In the genomic region with DNA sequence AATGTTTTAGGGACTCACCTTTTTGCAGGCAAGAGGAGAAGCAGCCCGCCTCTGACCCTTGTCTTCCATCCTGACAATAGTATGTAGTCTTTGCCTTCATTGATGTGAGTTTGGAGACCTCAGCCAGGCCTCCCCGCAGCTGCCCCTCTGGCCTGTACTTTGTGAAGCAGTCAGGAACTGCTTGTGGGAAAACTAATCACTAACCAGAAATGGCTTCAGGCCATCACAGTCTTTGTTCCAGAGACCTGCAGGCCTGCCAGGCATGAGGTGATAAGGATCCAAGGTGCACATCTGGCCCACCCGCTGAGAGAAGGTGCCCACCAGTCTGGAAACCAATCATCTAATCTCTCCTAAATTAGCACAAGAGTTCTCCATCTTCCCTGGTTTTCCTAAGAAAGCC, we compare ENCODE assay signal across 25 mouse cellular contexts. TPM values are rescaled to one million over a fixed set of nuclear protein-coding genes. Genes with fewer than 3 reads are reported as not detected.
DNase-seq lines count a peak whose midpoint lies in the region; ATAC-seq and TF ChIP-seq lines count a peak whose summit lies in the region.
"Had no signal": no experiment of that assay in that cellular context is flagged by ENCODE, and none has a peak within 500 bp of the region (broad histone marks: within the 10 kb centered on the region; RNA-seq: fewer than 3 reads in every experiment).

No protein-coding gene starts in this region.

- no peak for ATAC-seq in kidney, embryonic 14.5 days (ENCODE audit: low FRiP score, low TSS enrichment)
- ATAC-seq in liver, embryonic 14.5 days (ENCODE audit: insufficient read depth) = no peak
- ATAC-seq: forebrain, embryonic 14.5 days; Patski had no signal

- no peak for TF ChIP-seq CTCF in liver, embryonic 14.5 days (IDR thresholded peaks at IDR 0.05; ENCODE audit: low read depth)

- H3K4me3 ChIP-seq in kidney, embryonic 14.5 days (ENCODE audit: low read length) = no peak overlapping the region
- H3K4me3 ChIP-seq in liver, embryonic 14.5 days (ENCODE audit: insufficient read depth in 1 of 2, low read depth in 2 of 2, low read length in 2 of 2) = no peak overlapping the region
- H3K4me3 ChIP-seq: embryonic facial prominence, embryonic 15.5 days; hindbrain, embryonic 12.5 days; limb, embryonic 13.5 days; neural tube, embryonic 15.5 days; stomach, embryonic 15.5 days had no signal

- no peak overlapping the region for H3K9ac ChIP-seq in kidney, embryonic 14.5 days (ENCODE audit: low read depth, low read length)
- H3K9ac ChIP-seq in liver, embryonic 14.5 days (replicated peaks) = peak overlapping the region; percentile 16; the same call in 1 of the 2 replicates
- H3K9ac ChIP-seq: embryonic facial prominence, embryonic 15.5 days; hindbrain, embryonic 12.5 days; limb, embryonic 13.5 days; lung, embryonic 14.5 days; neural tube, embryonic 15.5 days; stomach, embryonic 15.5 days had no signal

- DNase-seq in kidney, adult 18-20 months = peak; percentile 36
- peak; percentile 40 to 68 for DNase-seq in kidney, adult 8-10 months
- DNase-seq in kidney, postnatal 14 days = peak; percentile 32
- DNase-seq in liver, embryonic 14.5 days (ENCODE audit: low read depth in 3 of 3, low spot score in 3 of 3) = no peak
- DNase-seq in urinary bladder, postnatal 14 days (ENCODE audit: low spot score) = no peak
- no peak for DNase-seq in c-Kit-positive CD71-positive TER-119-positive erythroid progenitor cells, embryonic 14.5 days (ENCODE audit: low spot score)
- DNase-seq: adrenal gland, adult 8-10 months; gastrocnemius, postnatal 10 days; layer of hippocampus, adult 9-11 months; lung, postnatal 36 days; right cerebral cortex, adult 18-20 months; right cerebral cortex, postnatal 4 days; thymus, adult 18-20 months had no signal

- TF ChIP-seq EP300 in liver, embryonic 14.5 days (IDR thresholded peaks at IDR 0.05; ENCODE audit: low read depth) = no peak

- H3K36me3 ChIP-seq in kidney, embryonic 14.5 days (ENCODE audit: control insufficient read depth, insufficient read depth, low read length) = no peaks in the 10 kb centered on the region
- no peaks in the 10 kb centered on the region for H3K36me3 ChIP-seq in liver, embryonic 14.5 days (replicated peaks; ENCODE audit: control insufficient read depth, insufficient read depth, low read depth)
- H3K36me3 ChIP-seq: embryonic facial prominence, embryonic 15.5 days; G1E; hindbrain, embryonic 12.5 days; limb, embryonic 13.5 days; neural tube, embryonic 15.5 days; stomach, embryonic 15.5 days had no signal

- H3K27ac ChIP-seq in kidney, embryonic 14.5 days (ENCODE audit: low read depth, low read length) = no peak overlapping the region
- H3K27ac ChIP-seq in liver, embryonic 14.5 days = no peak overlapping the region
- H3K27ac ChIP-seq: embryonic facial prominence, embryonic 15.5 days; hindbrain, embryonic 12.5 days; kidney, postnatal 0 days; limb, embryonic 13.5 days; neural tube, embryonic 15.5 days; stomach, embryonic 15.5 days had no signal

- H3K4me2 ChIP-seq in kidney, embryonic 14.5 days (replicated peaks; ENCODE audit: low read depth, low read length) = no peak overlapping the region
- no peak overlapping the region; the same call in 1 of the 2 replicates for H3K4me2 ChIP-seq in liver, embryonic 14.5 days (ENCODE audit: low read depth)
- H3K4me2 ChIP-seq: embryonic facial prominence, embryonic 15.5 days; hindbrain, embryonic 12.5 days; limb, embryonic 13.5 days; lung, embryonic 14.5 days; neural tube, embryonic 15.5 days; stomach, embryonic 15.5 days had no signal

- no peaks in the 10 kb centered on the region for H3K9me3 ChIP-seq in kidney, embryonic 14.5 days (ENCODE audit: control insufficient read depth, low read length)
- H3K9me3 ChIP-seq in liver, embryonic 14.5 days (ENCODE audit: control insufficient read depth, low read length) = no peaks in the 10 kb centered on the region
- H3K9me3 ChIP-seq: embryonic facial prominence, embryonic 15.5 days; G1E; hindbrain, embryonic 12.5 days; limb, embryonic 13.5 days; neural tube, embryonic 15.5 days; stomach, embryonic 15.5 days had no signal

- H3K27me3 ChIP-seq in kidney, embryonic 14.5 days (ENCODE audit: control insufficient read depth, insufficient read depth, low read length) = no peaks in the 10 kb centered on the region
- no peaks in the 10 kb centered on the region for H3K27me3 ChIP-seq in liver, embryonic 14.5 days (ENCODE audit: control insufficient read depth, insufficient read depth, low read length)
- H3K27me3 ChIP-seq: CH12.LX; embryonic facial prominence, embryonic 15.5 days; hindbrain, embryonic 12.5 days; limb, embryonic 13.5 days; neural tube, embryonic 15.5 days; Patski; stomach, embryonic 15.5 days had no signal

- H3K4me1 ChIP-seq in kidney, embryonic 14.5 days (ENCODE audit: control insufficient read depth, insufficient read depth, low read length) = peaks cover 4% of the 10 kb centered on the region; the same call in 1 of the 2 replicates
- H3K4me1 ChIP-seq in liver, embryonic 14.5 days (replicated peaks; ENCODE audit: control insufficient read depth in 2 of 2, insufficient read depth in 2 of 2, low read length in 1 of 2) = peaks cover 0 to 13% of the 10 kb centered on the region in 2 experiments; a peak in 3 of 4 replicates
- H3K4me1 ChIP-seq: embryonic facial prominence, embryonic 15.5 days; hindbrain, embryonic 12.5 days; limb, embryonic 13.5 days; neural tube, embryonic 15.5 days had no signal

- 63% methylated on average over 3 of the region's 3 CpGs for WGBS in kidney, embryonic 14.5 days
- 54% methylated on average over 3 of the region's 3 CpGs for WGBS in liver, embryonic 14.5 days (ENCODE audit: insufficient replicate concordance)

RNA-seq across cellular contexts. Expression of a gene that starts 36.7 kb away (rescaled TPM):
- polyA plus RNA-seq in kidney, embryonic 14.5 days (2014; fragmentation: Nextera tagmentation; extraction: Ambion mirVana) = 3,172 and 3,245 TPM in 2 replicates
- 120 and 233 TPM in 2 replicates for polyA plus RNA-seq in liver, embryonic 14.5 days (2012; rRNA removed)
- 665 and 670 TPM in 2 replicates for polyA plus RNA-seq in liver, embryonic 14.5 days (2014; fragmentation: Nextera tagmentation; extraction: Ambion mirVana)

RNA-seq across cellular contexts. Expression of a gene that starts 44.2 kb away (rescaled TPM):
- polyA plus RNA-seq in kidney, embryonic 14.5 days (2014; fragmentation: Nextera tagmentation; extraction: Ambion mirVana) = 29.6 and 49.8 TPM in 2 replicates
- 27.9 and 28.4 TPM in 2 replicates for polyA plus RNA-seq in liver, embryonic 14.5 days (2012; rRNA removed)
- 48.4 and 53.0 TPM in 2 replicates for polyA plus RNA-seq in liver, embryonic 14.5 days (2014; fragmentation: Nextera tagmentation; extraction: Ambion mirVana)

Comparison
In these comparisons a context has a peak if more than half of its experiments do, and no peak if none do; other contexts are left out.
1. DNase-seq: peak in kidney, adult 18-20 months (single experiment), kidney, adult 8-10 months (2 of 2) and kidney, postnatal 14 days (single experiment); none in liver, embryonic 14.5 days (0 of 3), urinary bladder, postnatal 14 days (single experiment) and c-Kit-positive CD71-positive TER-119-positive erythroid progenitor cells, embryonic 14.5 days (single experiment).